Mouse (Mus musculus) spleen, adult 12 weeks (tissue): ENCODE measurements around the gene Srr.
A peak's percentile ranks its signal among the peaks of the same experiment; 100 is the strongest.

Source experiments
- DNase-seq: peaks from one replicate; pipeline ENCODE4 v3.0.0; 2022; ENCODE audit warnings: low spot score

Srr gene

GRCm38 (mm10) chr11:74925577-74926387 is at the start of gene Srr, which contains the start of gene Smg6:
Gene Srr, minus strand, starts transcription at chr11:74925948.
Gene Smg6, plus strand, starts transcription at chr11:74925823.
- peak; percentile 85 for DNase-seq

GRCm38 (mm10) chr11:74974615-74975014 is 48.9 kb upstream of the Srr start:
- DNase-seq, result no peak

- DNase-seq, result no peak
Observed at GRCm38 (mm10) chr11:74973290-74974157, 47.8 kb upstream of the Srr start.

- no peak for DNase-seq
Observed at GRCm38 (mm10) chr11:74965516-74965915, 39.8 kb upstream of the Srr start.

- DNase-seq, result no peak
Observed at GRCm38 (mm10) chr11:74962846-74963407, 37.2 kb upstream of the Srr start.

GRCm38 (mm10) chr11:74961953-74962352 is 36.2 kb upstream of the Srr start:
- no peak for DNase-seq

- no peak for DNase-seq
Observed at GRCm38 (mm10) chr11:74960031-74960551, 34.3 kb upstream of the Srr start.

GRCm38 (mm10) chr11:74959501-74959900 is 33.8 kb upstream of the Srr start:
- no peak for DNase-seq

GRCm38 (mm10) chr11:74957600-74957999 is 31.9 kb upstream of the Srr start:
- DNase-seq, result no peak

- no peak for DNase-seq
Observed at GRCm38 (mm10) chr11:74956006-74956405, 30.3 kb upstream of the Srr start.

GRCm38 (mm10) chr11:74954901-74955300 is 29.2 kb upstream of the Srr start:
- no peak for DNase-seq

GRCm38 (mm10) chr11:74946348-74946747 is 20.6 kb upstream of the Srr start:
- DNase-seq, result no peak

- DNase-seq, result no peak
Observed at GRCm38 (mm10) chr11:74930391-74930790, 4.6 kb upstream of the Srr start.

GRCm38 (mm10) chr11:74929111-74929510 is 3.4 kb upstream of the Srr start:
- no peak for DNase-seq

GRCm38 (mm10) chr11:74927236-74927725 is 1.5 kb upstream of the Srr start:
- no peak for DNase-seq

- peak; percentile 51 for DNase-seq
Observed at GRCm38 (mm10) chr11:74926388-74927005, 749 bp upstream of the Srr start.

GRCm38 (mm10) chr11:74924149-74924548 is 1.6 kb downstream of the Srr start:
- DNase-seq, result peak; percentile 51

- no peak for DNase-seq
Observed at GRCm38 (mm10) chr11:74919249-74919648, 6.5 kb downstream of the Srr start.

GRCm38 (mm10) chr11:74912492-74912891 is 13.3 kb downstream of the Srr start:
- no peak for DNase-seq

GRCm38 (mm10) chr11:74909978-74910377 is 15.8 kb downstream of the Srr start:
- no peak for DNase-seq

GRCm38 (mm10) chr11:74908618-74909399 is 16.9 kb downstream of the Srr start:
- DNase-seq, result no peak
